Mouse (Mus musculus): ENCODE measurements at regions not wholly inside any gene's neighbourhood (a gene's known extent, or its start where the extent isn't known, plus 50 kb on each side); places are given as distances from the start of the nearest gene placed in this dataset.

GRCm38 (mm10) chr19:59574346-59574745 is 116.2 kb downstream of the Emx2 start:
- Histone ChIP-seq H3K4me1 (replicated peaks; ENCODE audit: control insufficient read depth, insufficient read depth, low read length) (no peaks in the 10 kb centered on the region), H3K27me3 (ENCODE audit: control insufficient read depth, insufficient read depth, low read length) (no peaks in the 10 kb centered on the region), H3K27ac (ENCODE audit: control insufficient read depth, insufficient read depth, low read length) (no peak overlapping the region), H3K36me3 (ENCODE audit: control insufficient read depth, insufficient read depth, low read length) (no peaks in the 10 kb centered on the region), H3K4me3 (ENCODE audit: control insufficient read depth, insufficient read depth, low read length) (no peak overlapping the region)
- TF ChIP-seq CTCF (IDR thresholded peaks at IDR 0.05; ENCODE audit: borderline replicate concordance, control insufficient read depth, extremely low read depth, insufficient read depth, low read length, poor library complexity) (no peak), POLR2A (IDR thresholded peaks at IDR 0.05; ENCODE audit: control insufficient read depth, extremely low read depth, insufficient read depth, low read length, poor library complexity) (no peak)
- DNase-seq: no peak
- WGBS: 66% methylated on average over 3 of the region's 3 CpGs

- no peak overlapping the region for H3K4me3 ChIP-seq (ENCODE audit: control insufficient read depth, insufficient read depth, low read length)
- H3K27me3 ChIP-seq (ENCODE audit: control insufficient read depth, insufficient read depth, low read length): no peaks in the 10 kb centered on the region
- no peak for DNase-seq
- no peak for TF ChIP-seq CTCF (IDR thresholded peaks at IDR 0.05; ENCODE audit: borderline replicate concordance, control insufficient read depth, extremely low read depth, insufficient read depth, low read length, poor library complexity)
- no peak for TF ChIP-seq POLR2A (IDR thresholded peaks at IDR 0.05; ENCODE audit: control insufficient read depth, extremely low read depth, insufficient read depth, low read length, poor library complexity)
- WGBS: 82% methylated on average over 9 of the region's 9 CpGs
- no peaks in the 10 kb centered on the region for H3K36me3 ChIP-seq (ENCODE audit: control insufficient read depth, insufficient read depth, low read length)
- H3K27ac ChIP-seq (ENCODE audit: control insufficient read depth, insufficient read depth, low read length): no peak overlapping the region
- no peaks in the 10 kb centered on the region for H3K4me1 ChIP-seq (replicated peaks; ENCODE audit: control insufficient read depth, insufficient read depth, low read length)
Observed at GRCm38 (mm10) chr19:59577886-59578285, 119.7 kb downstream of the Emx2 start.

DNA sequence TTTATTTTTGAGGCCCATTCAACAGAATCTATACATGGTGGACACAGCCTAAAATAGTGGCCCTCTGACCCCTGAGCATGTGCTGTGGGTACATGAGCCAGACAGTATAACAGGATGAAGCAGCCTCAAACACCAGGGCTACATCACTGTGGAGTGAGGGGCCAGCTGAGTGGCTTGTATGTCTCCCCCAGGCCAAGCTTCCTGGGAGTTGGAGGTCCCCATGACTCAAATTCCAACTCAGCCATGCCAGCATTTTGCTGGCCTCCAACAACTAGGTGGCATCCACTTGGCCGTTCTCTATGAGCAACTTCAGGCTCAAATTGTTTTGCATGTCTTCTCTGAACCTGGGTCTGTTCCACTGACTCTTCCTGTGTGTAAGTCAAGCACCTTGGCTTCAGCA is 121.5 kb downstream of the Emx2 start:
- H3K36me3 ChIP-seq (ENCODE audit: control insufficient read depth, insufficient read depth, low read length): no peaks in the 10 kb centered on the region
- WGBS: 100% methylated on average over 1 of the region's 1 CpGs
- TF ChIP-seq POLR2A (IDR thresholded peaks at IDR 0.05; ENCODE audit: control insufficient read depth, extremely low read depth, insufficient read depth, low read length, poor library complexity): no peak
- TF ChIP-seq CTCF (IDR thresholded peaks at IDR 0.05; ENCODE audit: borderline replicate concordance, control insufficient read depth, extremely low read depth, insufficient read depth, low read length, poor library complexity): no peak
- no peaks in the 10 kb centered on the region for H3K27me3 ChIP-seq (ENCODE audit: control insufficient read depth, insufficient read depth, low read length)
- no peak overlapping the region for H3K27ac ChIP-seq (ENCODE audit: control insufficient read depth, insufficient read depth, low read length)
- DNase-seq: no peak
- H3K4me1 ChIP-seq (replicated peaks; ENCODE audit: control insufficient read depth, insufficient read depth, low read length): no peaks in the 10 kb centered on the region
- no peak overlapping the region for H3K4me3 ChIP-seq (ENCODE audit: control insufficient read depth, insufficient read depth, low read length)

DNA sequence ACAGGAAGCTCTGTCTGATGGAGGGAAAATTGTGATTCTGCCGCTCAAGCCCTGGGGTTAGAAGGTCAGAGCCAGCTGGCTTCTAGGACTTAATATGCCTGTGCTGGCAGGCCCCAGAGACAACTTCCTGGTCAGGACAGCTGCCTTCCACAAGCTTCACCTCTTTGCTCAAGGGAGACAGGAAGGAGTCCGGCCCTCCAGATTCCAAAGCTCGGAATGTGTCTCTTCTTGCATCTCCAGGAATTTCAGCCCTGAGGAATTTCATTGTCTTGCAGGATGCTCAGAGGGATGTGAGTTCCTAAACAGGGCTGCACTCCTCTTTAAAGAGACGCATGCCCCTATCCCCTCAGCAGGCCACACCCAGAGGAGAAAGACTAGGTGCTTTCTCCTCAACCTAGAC is 127.7 kb downstream of the Emx2 start:
- Histone ChIP-seq H3K4me1 (replicated peaks; ENCODE audit: control insufficient read depth, insufficient read depth, low read length) (no peaks in the 10 kb centered on the region), H3K36me3 (ENCODE audit: control insufficient read depth, insufficient read depth, low read length) (no peaks in the 10 kb centered on the region), H3K27me3 (ENCODE audit: control insufficient read depth, insufficient read depth, low read length) (no peaks in the 10 kb centered on the region), H3K4me3 (ENCODE audit: control insufficient read depth, insufficient read depth, low read length) (no peak overlapping the region), H3K27ac (ENCODE audit: control insufficient read depth, insufficient read depth, low read length) (no peak overlapping the region)
- TF ChIP-seq POLR2A (IDR thresholded peaks at IDR 0.05; ENCODE audit: control insufficient read depth, extremely low read depth, insufficient read depth, low read length, poor library complexity): no peak
- no peak for TF ChIP-seq CTCF (IDR thresholded peaks at IDR 0.05; ENCODE audit: borderline replicate concordance, control insufficient read depth, extremely low read depth, insufficient read depth, low read length, poor library complexity)
- DNase-seq: no peak
- WGBS: 76% methylated on average over 4 of the region's 4 CpGs

GRCm38 (mm10) chr19:59587303-59587702 is 129.1 kb downstream of the Emx2 start:
- WGBS: 87% methylated on average over 12 of the region's 12 CpGs
- Histone ChIP-seq H3K4me1 (replicated peaks; ENCODE audit: control insufficient read depth, insufficient read depth, low read length) (no peaks in the 10 kb centered on the region), H3K27me3 (ENCODE audit: control insufficient read depth, insufficient read depth, low read length) (no peaks in the 10 kb centered on the region), H3K4me3 (ENCODE audit: control insufficient read depth, insufficient read depth, low read length) (no peak overlapping the region), H3K27ac (ENCODE audit: control insufficient read depth, insufficient read depth, low read length) (no peak overlapping the region), H3K36me3 (ENCODE audit: control insufficient read depth, insufficient read depth, low read length) (no peaks in the 10 kb centered on the region)
- no peak for TF ChIP-seq POLR2A (IDR thresholded peaks at IDR 0.05; ENCODE audit: control insufficient read depth, extremely low read depth, insufficient read depth, low read length, poor library complexity)
- no peak for TF ChIP-seq CTCF (IDR thresholded peaks at IDR 0.05; ENCODE audit: borderline replicate concordance, control insufficient read depth, extremely low read depth, insufficient read depth, low read length, poor library complexity)
- DNase-seq: no peak

DNA sequence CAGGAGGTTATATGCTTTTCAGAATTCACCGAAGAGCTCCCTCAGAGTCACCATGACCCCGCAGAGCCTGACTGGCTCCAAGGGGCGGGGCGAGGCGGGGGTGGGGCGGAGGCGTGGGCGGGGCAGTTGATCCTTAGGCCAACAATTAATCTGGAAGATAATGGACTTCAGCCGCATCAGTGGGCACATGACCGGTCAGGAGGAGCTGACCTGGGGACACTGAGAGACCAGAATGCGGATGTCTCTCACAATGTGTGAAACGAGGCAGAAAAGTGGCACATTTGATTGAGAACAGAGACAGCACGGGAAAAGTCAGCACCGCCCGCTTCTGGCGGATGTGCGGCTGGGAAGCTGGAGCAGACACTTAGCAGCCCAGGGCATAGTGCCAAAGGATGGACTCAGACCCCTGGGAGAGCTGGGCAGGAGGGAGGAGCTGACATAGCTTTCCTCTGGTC is 129.9 kb downstream of the Emx2 start:
- WGBS: 19% methylated on average over 17 of the region's 17 CpGs
- no peaks in the 10 kb centered on the region for H3K36me3 ChIP-seq (ENCODE audit: control insufficient read depth, insufficient read depth, low read length)
- DNase-seq: no peak
- no peak overlapping the region for H3K27ac ChIP-seq (ENCODE audit: control insufficient read depth, insufficient read depth, low read length)
- H3K27me3 ChIP-seq (ENCODE audit: control insufficient read depth, insufficient read depth, low read length): no peaks in the 10 kb centered on the region
- H3K4me3 ChIP-seq (ENCODE audit: control insufficient read depth, insufficient read depth, low read length): no peak overlapping the region
- TF ChIP-seq CTCF (IDR thresholded peaks at IDR 0.05; ENCODE audit: borderline replicate concordance, control insufficient read depth, extremely low read depth, insufficient read depth, low read length, poor library complexity) (no peak), POLR2A (IDR thresholded peaks at IDR 0.05; ENCODE audit: control insufficient read depth, extremely low read depth, insufficient read depth, low read length, poor library complexity) (no peak)
- no peaks in the 10 kb centered on the region for H3K4me1 ChIP-seq (replicated peaks; ENCODE audit: control insufficient read depth, insufficient read depth, low read length)

DNA sequence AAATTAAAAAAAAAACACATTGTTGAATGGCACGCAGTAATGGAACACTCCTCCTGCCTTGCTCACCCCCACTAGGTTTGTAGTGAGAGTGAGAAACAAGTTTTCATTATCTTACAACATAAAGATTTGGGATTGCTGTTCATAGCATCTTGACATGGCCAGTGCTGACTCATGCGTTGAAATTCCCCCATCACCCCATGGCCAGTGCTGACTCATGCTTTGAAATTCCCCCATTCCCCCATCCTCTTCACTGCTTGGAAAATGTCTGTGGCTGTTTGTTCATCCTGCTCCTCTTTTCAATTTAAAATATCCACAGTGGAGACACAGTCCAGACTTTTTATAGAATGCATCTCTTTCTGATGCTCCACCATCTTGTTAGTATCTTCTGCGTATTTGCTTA is 131.8 kb downstream of the Emx2 start:
- no peak for DNase-seq
- TF ChIP-seq POLR2A (IDR thresholded peaks at IDR 0.05; ENCODE audit: control insufficient read depth, extremely low read depth, insufficient read depth, low read length, poor library complexity) (no peak), CTCF (IDR thresholded peaks at IDR 0.05; ENCODE audit: borderline replicate concordance, control insufficient read depth, extremely low read depth, insufficient read depth, low read length, poor library complexity) (no peak)
- Histone ChIP-seq H3K4me3 (ENCODE audit: control insufficient read depth, insufficient read depth, low read length) (no peak overlapping the region), H3K27ac (ENCODE audit: control insufficient read depth, insufficient read depth, low read length) (no peak overlapping the region), H3K27me3 (ENCODE audit: control insufficient read depth, insufficient read depth, low read length) (no peaks in the 10 kb centered on the region), H3K36me3 (ENCODE audit: control insufficient read depth, insufficient read depth, low read length) (no peaks in the 10 kb centered on the region), H3K4me1 (replicated peaks; ENCODE audit: control insufficient read depth, insufficient read depth, low read length) (no peaks in the 10 kb centered on the region)
- 98% methylated on average over 3 of the region's 3 CpGs for WGBS

Measured in thymus, adult 2 months (tissue).